Mouse (Mus musculus): ENCODE measurements around the gene Galntl6. TPM values are rescaled to one million over a fixed set of nuclear protein-coding genes. Genes with fewer than 3 reads are reported as not detected.

Galntl6 gene
- polyA plus RNA-seq, 1 experiment, result not detected

- H3K27ac ChIP-seq (replicated peaks; ENCODE audit: low read depth, low read length), result no peak overlapping the region
- H3K4me3 ChIP-seq (ENCODE audit: insufficient read depth, low read depth, low read length), result no peak overlapping the region
- H3K4me1 ChIP-seq (ENCODE audit: control insufficient read depth, insufficient read depth, insufficient read length, low read length), result no peaks in the 10 kb centered on the region
These were observed 158.7 kb downstream of the Galntl6 start for GRCm38 (mm10) chr8:58753769-58754168.

GRCm38 (mm10) chr8:58737963-58738362 lies 174.5 kb downstream of the Galntl6 start:
- no peak overlapping the region for H3K27ac ChIP-seq (replicated peaks; ENCODE audit: low read depth, low read length)
- no peak overlapping the region for H3K4me3 ChIP-seq (ENCODE audit: insufficient read depth, low read depth, low read length)
- H3K4me1 ChIP-seq (ENCODE audit: control insufficient read depth, insufficient read depth, insufficient read length, low read length), result no peaks in the 10 kb centered on the region

GRCm38 (mm10) chr8:58691761-58692160 lies 220.7 kb downstream of the Galntl6 start:
- Histone ChIP-seq H3K4me1 (ENCODE audit: control insufficient read depth, insufficient read depth, insufficient read length, low read length) (no peaks in the 10 kb centered on the region), H3K27ac (replicated peaks; ENCODE audit: low read depth, low read length) (no peak overlapping the region)

GRCm38 (mm10) chr8:58677847-58678450 lies 234.5 kb downstream of the Galntl6 start:
- Histone ChIP-seq H3K4me1 (ENCODE audit: control insufficient read depth, insufficient read depth, insufficient read length, low read length) (no peaks in the 10 kb centered on the region), H3K4me3 (ENCODE audit: insufficient read depth, low read depth, low read length) (no peak overlapping the region), H3K27ac (replicated peaks; ENCODE audit: low read depth, low read length) (no peak overlapping the region)

More at GRCm38 (mm10) chr8:58691761-58692160, 220.7 kb downstream of the Galntl6 start:
- H3K4me3 ChIP-seq (ENCODE audit: insufficient read depth, low read depth, low read length), result no peak overlapping the region

GRCm38 (mm10) chr8:58669075-58669474 lies 243.4 kb downstream of the Galntl6 start:
- Histone ChIP-seq H3K4me1 (ENCODE audit: control insufficient read depth, insufficient read depth, insufficient read length, low read length) (no peaks in the 10 kb centered on the region), H3K27ac (replicated peaks; ENCODE audit: low read depth, low read length) (no peak overlapping the region), H3K4me3 (ENCODE audit: insufficient read depth, low read depth, low read length) (no peak overlapping the region)

- Histone ChIP-seq H3K4me3 (ENCODE audit: insufficient read depth, low read depth, low read length) (no peak overlapping the region), H3K27ac (replicated peaks; ENCODE audit: low read depth, low read length) (no peak overlapping the region), H3K4me1 (ENCODE audit: control insufficient read depth, insufficient read depth, insufficient read length, low read length) (no peaks in the 10 kb centered on the region)
These were observed 252.4 kb downstream of the Galntl6 start for GRCm38 (mm10) chr8:58660019-58660418.

GRCm38 (mm10) chr8:58655631-58656030 lies 256.8 kb downstream of the Galntl6 start:
- H3K4me1 ChIP-seq (ENCODE audit: control insufficient read depth, insufficient read depth, insufficient read length, low read length), result no peaks in the 10 kb centered on the region
- H3K4me3 ChIP-seq (ENCODE audit: insufficient read depth, low read depth, low read length), result no peak overlapping the region
- no peak overlapping the region for H3K27ac ChIP-seq (replicated peaks; ENCODE audit: low read depth, low read length)

GRCm38 (mm10) chr8:58606451-58606850 lies 306.0 kb downstream of the Galntl6 start:
- no peak overlapping the region for H3K27ac ChIP-seq (replicated peaks; ENCODE audit: low read depth, low read length)
- H3K4me3 ChIP-seq (ENCODE audit: insufficient read depth, low read depth, low read length), result no peak overlapping the region
- no peaks in the 10 kb centered on the region for H3K4me1 ChIP-seq (ENCODE audit: control insufficient read depth, insufficient read depth, insufficient read length, low read length)

- H3K4me3 ChIP-seq (ENCODE audit: insufficient read depth, low read depth, low read length), result no peak overlapping the region
- H3K27ac ChIP-seq (replicated peaks; ENCODE audit: low read depth, low read length), result no peak overlapping the region
- H3K4me1 ChIP-seq (ENCODE audit: control insufficient read depth, insufficient read depth, insufficient read length, low read length), result no peaks in the 10 kb centered on the region
These were observed 307.7 kb downstream of the Galntl6 start for GRCm38 (mm10) chr8:58604751-58605150.

- Histone ChIP-seq H3K4me1 (ENCODE audit: control insufficient read depth, insufficient read depth, insufficient read length, low read length) (no peaks in the 10 kb centered on the region), H3K4me3 (ENCODE audit: insufficient read depth, low read depth, low read length) (no peak overlapping the region), H3K27ac (replicated peaks; ENCODE audit: low read depth, low read length) (no peak overlapping the region)
These were observed 314.6 kb downstream of the Galntl6 start for GRCm38 (mm10) chr8:58597834-58598233.

- Histone ChIP-seq H3K4me3 (ENCODE audit: insufficient read depth, low read depth, low read length) (no peak overlapping the region), H3K27ac (replicated peaks; ENCODE audit: low read depth, low read length) (no peak overlapping the region), H3K4me1 (ENCODE audit: control insufficient read depth, insufficient read depth, insufficient read length, low read length) (no peaks in the 10 kb centered on the region)
These were observed 337.1 kb downstream of the Galntl6 start for GRCm38 (mm10) chr8:58575346-58575745.

- Histone ChIP-seq H3K4me1 (ENCODE audit: control insufficient read depth, insufficient read depth, insufficient read length, low read length) (no peaks in the 10 kb centered on the region), H3K27ac (replicated peaks; ENCODE audit: low read depth, low read length) (no peak overlapping the region), H3K4me3 (ENCODE audit: insufficient read depth, low read depth, low read length) (no peak overlapping the region)
These were observed 344.4 kb downstream of the Galntl6 start for GRCm38 (mm10) chr8:58568086-58568485.

- Histone ChIP-seq H3K27ac (replicated peaks; ENCODE audit: low read depth, low read length) (no peak overlapping the region), H3K4me3 (ENCODE audit: insufficient read depth, low read depth, low read length) (no peak overlapping the region), H3K4me1 (ENCODE audit: control insufficient read depth, insufficient read depth, insufficient read length, low read length) (no peaks in the 10 kb centered on the region)
These were observed 346.3 kb downstream of the Galntl6 start for GRCm38 (mm10) chr8:58566115-58566514.

GRCm38 (mm10) chr8:58535781-58536180 lies 376.7 kb downstream of the Galntl6 start:
- Histone ChIP-seq H3K27ac (replicated peaks; ENCODE audit: low read depth, low read length) (no peak overlapping the region), H3K4me1 (ENCODE audit: control insufficient read depth, insufficient read depth, insufficient read length, low read length) (no peaks in the 10 kb centered on the region), H3K4me3 (ENCODE audit: insufficient read depth, low read depth, low read length) (no peak overlapping the region)

GRCm38 (mm10) chr8:58534631-58535030 lies 377.8 kb downstream of the Galntl6 start:
- no peak overlapping the region for H3K27ac ChIP-seq (replicated peaks; ENCODE audit: low read depth, low read length)
- no peaks in the 10 kb centered on the region for H3K4me1 ChIP-seq (ENCODE audit: control insufficient read depth, insufficient read depth, insufficient read length, low read length)
- H3K4me3 ChIP-seq (ENCODE audit: insufficient read depth, low read depth, low read length), result no peak overlapping the region

GRCm38 (mm10) chr8:58523443-58523842 lies 389.0 kb downstream of the Galntl6 start:
- H3K4me3 ChIP-seq (ENCODE audit: insufficient read depth, low read depth, low read length), result no peak overlapping the region
- H3K27ac ChIP-seq (replicated peaks; ENCODE audit: low read depth, low read length), result no peak overlapping the region
- no peaks in the 10 kb centered on the region for H3K4me1 ChIP-seq (ENCODE audit: control insufficient read depth, insufficient read depth, insufficient read length, low read length)

All from brown adipose tissue, adult 24 weeks (tissue).